Mouse (Mus musculus) layer of hippocampus, adult 8-10 months (tissue): ENCODE results near the gene Spg7. TPM values are rescaled to one million over a fixed set of nuclear protein-coding genes. Genes with fewer than 3 reads are reported as not detected.
"Not testable (repeated sequence)": the region's sequence is repeated elsewhere in the genome, so short reads cannot be mapped to it uniquely, and the experiment has no call there.

Experiments
- DNase-seq, 2 experiments: peaks; one replicate each; pipeline ENCODE4 v3.0.0; 2022; ENCODE audit warnings: low spot score in 2 of 2
- total RNA-seq, 4 experiments: library from RNA; stranded (reverse); gene quantifications; 2 replicates each; pipeline ENCODE4 v1.2.4; 2022

The Spg7 gene
- total RNA-seq, 4 experiments from 2014 or later, result 51.8 to 64.2 (median 60.9) TPM

- no peak for DNase-seq
Measured at GRCm38 (mm10) chr8:123097786-123098584, 35.2 kb downstream of the Spg7 start.

- no peak for DNase-seq
Measured at GRCm38 (mm10) chr8:123100288-123100687, 37.5 kb downstream of the Spg7 start.

- DNase-seq, result no peak
Measured at GRCm38 (mm10) chr8:123101244-123101643, 38.5 kb downstream of the Spg7 start.

GRCm38 (mm10) chr8:123101735-123102685 is 39.3 kb downstream of the Spg7 start, which contains the start of gene Rpl13:
Gene Rpl13 (plus strand): TSS chr8:123102350.
- DNase-seq, result peak; percentile 97 to 98

- not testable (repeated sequence) for DNase-seq
Measured at GRCm38 (mm10) chr8:123102855-123103254, 40.1 kb downstream of the Spg7 start.

GRCm38 (mm10) chr8:123103285-123103684 is 40.5 kb downstream of the Spg7 start:
- DNase-seq, result no peak

GRCm38 (mm10) chr8:123104046-123104767 is 41.5 kb downstream of the Spg7 start:
- no peak for DNase-seq

- DNase-seq, result no peak
Measured at GRCm38 (mm10) chr8:123105553-123106326, 43.0 kb downstream of the Spg7 start.

GRCm38 (mm10) chr8:123106531-123106930 is 43.8 kb downstream of the Spg7 start:
- DNase-seq, result no peak

- no peak for DNase-seq
Measured at GRCm38 (mm10) chr8:123108010-123108409, 45.3 kb downstream of the Spg7 start.

GRCm38 (mm10) chr8:123108953-123109352 is 46.2 kb downstream of the Spg7 start:
- no peak for DNase-seq

GRCm38 (mm10) chr8:123110649-123111048 is 47.9 kb downstream of the Spg7 start:
- DNase-seq, result no peak

- DNase-seq, result no peak
Measured at GRCm38 (mm10) chr8:123112892-123113291, 50.1 kb downstream of the Spg7 start.

- no peak for DNase-seq
Measured at GRCm38 (mm10) chr8:123113908-123114469, 51.2 kb downstream of the Spg7 start.

GRCm38 (mm10) chr8:123114644-123115043 is 51.9 kb downstream of the Spg7 start:
- DNase-seq, result no peak

GRCm38 (mm10) chr8:123117127-123117731 is 54.5 kb downstream of the Spg7 start, which contains the start of gene Cpne7:
Gene Cpne7 (plus strand): TSS chr8:123117374.
- no peak for DNase-seq

GRCm38 (mm10) chr8:123117744-123118143 is 55.0 kb downstream of the Spg7 start:
- no peak for DNase-seq

- DNase-seq, result no peak
Measured at GRCm38 (mm10) chr8:123122059-123122458, 59.3 kb downstream of the Spg7 start.

- DNase-seq, result no peak
Measured at GRCm38 (mm10) chr8:123122670-123123069, 59.9 kb downstream of the Spg7 start.
